Mouse (Mus musculus) small intestine, adult 2 months (tissue): ENCODE measurements around the gene Glis3. TPM values are rescaled to one million over a fixed set of nuclear protein-coding genes. Genes with fewer than 3 reads are reported as not detected.

Source experiments
- H3K27ac ChIP-seq: fragments of 200-500 bp; 2 replicates; pipeline ENCODE4 v1.5.1; 2012; ENCODE audit warnings: low read depth, low read length, control low read depth, inconsistent platforms; ENCODE audit not compliant: insufficient read depth
- H3K27me3 ChIP-seq: fragments of 200-500 bp; 2 replicates; pipeline ENCODE4 v1.6.1; 2012; ENCODE audit warnings: mild to moderate bottlenecking, moderate library complexity, low read length, inconsistent platforms; ENCODE audit not compliant: control insufficient read depth, insufficient read depth
- H3K36me3 ChIP-seq: fragments of 200-500 bp; 2 replicates; pipeline ENCODE4 v1.6.1; 2012; ENCODE audit warnings: mild to moderate bottlenecking, low read length, control low read depth, inconsistent platforms; ENCODE audit not compliant: control insufficient read depth, insufficient read depth
- H3K4me1 ChIP-seq: fragments of 200-500 bp; 2 replicates; pipeline ENCODE4 v1.6.1; 2012; ENCODE audit warnings: low read length, inconsistent platforms, mixed read lengths; ENCODE audit not compliant: control insufficient read depth, insufficient read depth, insufficient read length
- H3K4me3 ChIP-seq: fragments of 200-500 bp; 2 replicates; pipeline ENCODE4 v1.5.1; 2012; ENCODE audit warnings: low read depth, mild to moderate bottlenecking, control low read depth, inconsistent platforms, low read length, moderate library complexity
- CTCF ChIP-seq: fragments of 200-500 bp; IDR thresholded peaks from 2 replicates; pipeline ENCODE4 v1.5.1; 2012; ENCODE audit warnings: low read depth, mild to moderate bottlenecking, control low read depth, inconsistent platforms, low read length, moderate library complexity, mixed read lengths; ENCODE audit not compliant: insufficient replicate concordance, insufficient read length; ENCODE audit errors: extremely low read depth
- POLR2A ChIP-seq: fragments of 200-500 bp; IDR thresholded peaks from 2 replicates; pipeline ENCODE4 v1.6.1; 2012; ENCODE audit warnings: low read depth, mild to moderate bottlenecking, control low read depth, inconsistent platforms, low read length, moderate library complexity
- WGBS: fragments of 180-500 bp; shearing (Covaris S2); methylation state at CpG from one replicate; pipeline ENCODE4 v1.1.7; 2018; 5-methylcytosine and 5-hydroxymethylcytosine counted together
- polyA plus RNA-seq: library from polyadenylated mRNA; depleted of rRNA; stranded (reverse); fragments of >200 nt; gene quantifications from 2 replicates; pipeline ENCODE4 v1.2.3, GENCODE M21; 2012

The Glis3 gene
- polyA plus RNA-seq, 1 experiment = 1.6 TPM

DNA sequence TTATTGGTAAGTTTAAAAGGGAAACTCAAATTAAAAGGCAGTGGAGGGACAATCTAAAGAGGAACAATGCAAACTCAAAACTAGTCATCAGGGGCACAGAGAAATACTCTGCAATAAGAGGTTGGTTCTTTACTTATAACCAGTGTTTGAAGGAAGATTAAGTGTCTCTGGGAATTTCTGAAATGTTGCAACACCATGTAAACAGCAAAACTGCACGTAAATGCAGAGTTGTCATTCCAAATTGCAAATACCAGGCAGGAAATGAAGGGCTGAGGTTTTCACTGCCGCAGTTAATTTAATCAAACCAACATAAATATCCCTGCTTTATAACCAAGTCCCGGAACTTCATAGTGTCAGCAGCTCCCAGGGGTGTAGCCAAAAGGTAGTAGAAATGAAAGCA lies 342.3 kb downstream of the Glis3 start:
- WGBS = 78% methylated on average over 3 of the region's 3 CpGs
- no peaks in the 10 kb centered on the region for H3K4me1 ChIP-seq
- H3K27me3 ChIP-seq = no peaks in the 10 kb centered on the region
- no peak overlapping the region for H3K4me3 ChIP-seq
- no peaks in the 10 kb centered on the region for H3K36me3 ChIP-seq
- no peak overlapping the region for H3K27ac ChIP-seq
- no peak for TF ChIP-seq POLR2A
- no peak for TF ChIP-seq CTCF

DNA sequence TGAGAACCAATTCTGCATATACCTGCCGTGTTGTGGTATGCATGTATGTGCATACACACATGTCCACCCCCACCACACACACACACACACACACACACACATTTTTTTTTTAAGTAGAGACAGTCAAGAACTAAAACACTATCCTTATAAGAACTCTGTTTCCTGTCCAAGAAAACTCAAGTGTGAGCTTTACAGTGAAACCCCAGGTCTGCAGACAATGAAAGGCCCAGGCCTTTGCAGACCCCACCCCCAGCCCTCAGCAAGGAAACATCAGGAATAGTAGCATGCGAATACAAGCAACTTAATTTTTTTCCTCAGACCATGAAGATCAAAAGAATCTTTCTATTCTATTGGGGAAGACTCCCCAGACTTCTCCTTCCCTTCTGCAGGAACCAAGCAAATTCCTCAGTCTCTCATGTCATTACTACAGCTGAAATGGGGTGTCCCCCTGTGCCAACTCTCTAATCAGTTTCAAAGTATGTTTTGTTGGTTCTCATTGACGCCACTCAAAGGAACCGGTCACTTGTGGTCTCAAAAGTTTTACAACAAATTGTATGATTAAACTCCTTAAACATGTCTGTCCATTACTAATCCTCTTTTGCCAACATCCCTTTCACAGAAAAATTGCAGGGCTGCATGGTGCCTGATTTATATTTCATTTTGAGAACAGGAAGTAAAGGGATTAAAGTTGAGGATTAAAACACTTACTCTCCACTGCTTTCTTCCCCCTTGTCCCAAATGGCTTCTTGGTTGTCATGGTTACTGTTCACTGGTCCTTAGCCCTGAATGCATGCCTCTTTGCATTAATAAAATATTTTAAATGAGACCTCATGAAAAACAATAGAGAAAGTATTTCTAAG lies 343.0 kb downstream of the Glis3 start:
- 77% methylated on average over 4 of the region's 4 CpGs for WGBS

DNA sequence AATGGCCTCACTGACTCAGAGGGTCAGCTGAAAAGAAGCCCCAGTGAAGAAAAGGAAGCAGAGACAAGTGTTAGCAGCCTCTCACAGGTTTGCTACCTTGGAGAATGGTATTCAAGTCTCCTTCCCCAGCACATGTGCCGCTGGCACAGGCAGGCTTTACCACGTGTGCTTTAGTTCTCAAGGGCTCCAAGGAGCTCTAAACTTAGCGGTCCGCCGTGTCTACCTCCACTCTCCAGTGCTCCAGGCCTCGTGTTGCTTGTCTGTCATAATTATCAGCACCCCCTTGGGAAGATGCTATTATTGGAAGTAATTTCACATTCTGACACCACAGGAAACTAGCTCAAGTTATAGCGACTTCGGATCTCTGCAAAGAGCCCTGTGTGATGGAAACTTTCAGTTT lies 344.0 kb downstream of the Glis3 start:
- Histone ChIP-seq H3K4me3 (no peak overlapping the region), H3K36me3 (no peaks in the 10 kb centered on the region), H3K4me1 (no peaks in the 10 kb centered on the region), H3K27me3 (no peaks in the 10 kb centered on the region), H3K27ac (no peak overlapping the region)
- 81% methylated on average over 8 of the region's 8 CpGs for WGBS
- TF ChIP-seq CTCF (no peak), POLR2A (no peak)

More for the DNA sequence above, 343.0 kb downstream of the Glis3 start:
- TF ChIP-seq POLR2A (no peak), CTCF (no peak)
- Histone ChIP-seq H3K4me1 (no peaks in the 10 kb centered on the region), H3K27ac (no peak overlapping the region), H3K27me3 (no peaks in the 10 kb centered on the region), H3K4me3 (no peak overlapping the region), H3K36me3 (no peaks in the 10 kb centered on the region)

- Histone ChIP-seq H3K36me3 (no peaks in the 10 kb centered on the region), H3K4me3 (no peak overlapping the region), H3K27me3 (no peaks in the 10 kb centered on the region), H3K27ac (no peak overlapping the region), H3K4me1 (no peaks in the 10 kb centered on the region)
- TF ChIP-seq POLR2A (no peak), CTCF (no peak)
- WGBS = 68% methylated on average over 11 of the region's 11 CpGs
Measured at GRCm38 (mm10) chr19:28333007-28333766, 346.7 kb downstream of the Glis3 start.

DNA sequence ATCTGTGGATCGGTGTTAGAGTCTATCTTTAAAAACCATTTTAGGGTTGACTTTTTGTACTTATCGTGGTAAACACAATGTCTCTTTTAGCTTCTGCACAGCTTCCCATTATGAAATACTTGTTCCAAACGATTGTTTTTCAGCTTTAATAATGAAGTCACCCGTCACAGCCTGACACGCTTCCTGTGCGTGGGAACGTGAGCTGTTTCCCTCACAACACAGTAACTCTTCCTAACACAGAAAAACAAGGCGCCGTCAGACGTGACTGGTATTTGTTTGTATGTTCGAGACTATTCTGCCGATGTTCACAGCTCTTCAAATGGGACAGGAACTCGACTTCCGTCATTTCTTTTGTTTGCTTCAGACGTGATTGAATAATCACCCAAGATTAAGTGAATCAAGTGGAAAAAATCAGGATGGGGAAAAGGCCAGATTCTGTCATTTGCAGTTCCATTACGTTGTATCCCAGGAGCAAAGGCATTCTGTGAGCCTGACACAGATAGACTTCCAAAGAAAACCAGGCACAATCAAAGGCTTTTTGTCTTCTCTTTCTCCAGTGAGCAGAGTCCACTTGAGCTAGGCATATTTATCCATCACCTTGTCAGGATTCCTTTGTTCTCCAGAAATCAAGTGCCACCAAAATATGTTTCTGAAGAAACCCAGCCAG lies 351.3 kb downstream of the Glis3 start:
- TF ChIP-seq CTCF (no peak), POLR2A (no peak)
- Histone ChIP-seq H3K4me1 (no peaks in the 10 kb centered on the region), H3K36me3 (no peaks in the 10 kb centered on the region), H3K27me3 (no peaks in the 10 kb centered on the region), H3K27ac (no peak overlapping the region), H3K4me3 (no peak overlapping the region)
- WGBS = 76% methylated on average over 16 of the region's 16 CpGs

GRCm38 (mm10) chr19:28327536-28327935 lies 352.3 kb downstream of the Glis3 start:
- H3K27me3 ChIP-seq = no peaks in the 10 kb centered on the region
- H3K27ac ChIP-seq = no peak overlapping the region
- TF ChIP-seq POLR2A = no peak
- no peak for TF ChIP-seq CTCF
- no peaks in the 10 kb centered on the region for H3K36me3 ChIP-seq
- no peaks in the 10 kb centered on the region for H3K4me1 ChIP-seq
- H3K4me3 ChIP-seq = no peak overlapping the region
- whole genome bisulfite sequencing = 89% methylated on average over 5 of the region's 5 CpGs
